Mouse (Mus musculus) liver, embryonic 11.5 days (tissue): ENCODE data around the gene Cth. TPM values are rescaled to one million over a fixed set of nuclear protein-coding genes. Genes with fewer than 3 reads are reported as not detected.
"Not testable (repeated sequence)": the region's sequence is repeated elsewhere in the genome, so short reads cannot be mapped to it uniquely, and the experiment has no call there.

Experiments
- ATAC-seq: fragments of 200-750 bp; cut with Nextera tagmentation; replicated peaks from 2 replicates; pipeline ENCODE4 v1.8.0; 2017; ENCODE audit warnings: moderate number of reproducible peaks, mild to moderate bottlenecking, moderate TSS enrichment, moderate library complexity; ENCODE audit not compliant: low FRiP score
- DNase-seq: peaks from one replicate; pipeline ENCODE4 v3.0.0-alpha.2; 2017; ENCODE audit warnings: low spot score
- H3K27ac ChIP-seq: fragments of 300-500 bp; sonication (generic); 2 replicates; pipeline ENCODE4 v1.5.1; 2014; ENCODE audit warnings: mild to moderate bottlenecking, low read depth, low read length, control low read depth
- H3K27me3 ChIP-seq: fragments of 300-500 bp; sonication (generic); replicated peaks from 2 replicates; pipeline ENCODE4 v1.6.1; 2014; ENCODE audit warnings: low read length, mixed read lengths; ENCODE audit not compliant: control insufficient read depth, insufficient read depth
- H3K36me3 ChIP-seq: fragments of 300-500 bp; sonication (generic); 2 replicates; pipeline ENCODE4 v1.6.1; 2014; ENCODE audit warnings: mild to moderate bottlenecking, low read length, moderate library complexity, mixed read lengths; ENCODE audit not compliant: control insufficient read depth, insufficient read depth
- H3K4me1 ChIP-seq: fragments of 300-500 bp; sonication (generic); replicated peaks from 2 replicates; pipeline ENCODE4 v1.6.1; 2014; ENCODE audit warnings: low read length, mixed read lengths; ENCODE audit not compliant: control insufficient read depth, insufficient read depth
- H3K4me2 ChIP-seq: fragments of 300-500 bp; sonication (generic); 2 replicates; pipeline ENCODE4 v1.6.1; 2014; ENCODE audit warnings: mild to moderate bottlenecking, control low read depth, moderate library complexity
- H3K4me3 ChIP-seq: fragments of 300-500 bp; sonication (generic); 2 replicates; pipeline ENCODE4 v1.5.1; 2014; ENCODE audit warnings: low read depth, low read length, control low read depth
- H3K9ac ChIP-seq: fragments of 300-500 bp; sonication (generic); 2 replicates; pipeline ENCODE4 v1.6.1; 2014; ENCODE audit warnings: low read depth, low read length, control low read depth
- H3K9me3 ChIP-seq: fragments of 300-500 bp; sonication (generic); 2 replicates; pipeline ENCODE4 v1.6.1; 2016; ENCODE audit warnings: low read length, inconsistent platforms, mixed read lengths; ENCODE audit not compliant: control insufficient read depth
- WGBS: fragments of 180-500 bp; shearing (Covaris S2); extraction: QIAGEN DNeasy Blood & Tissue Kit; methylation state at CpG from one replicate; pipeline ENCODE4 v1.1.7; 2014; 5-methylcytosine and 5-hydroxymethylcytosine counted together
- polyA plus RNA-seq: library from polyadenylated mRNA; unstranded; fragments of >200 nt; fragmentation: Nextera tagmentation; extraction: Ambion mirVana; gene quantifications from 2 replicates; pipeline ENCODE4 v1.2.1, GENCODE M21; 2014

Cth gene
- polyA plus RNA-seq, 1 experiment from 2014 or later: 31.6 TPM

GRCm38 (mm10) chr3:157946843-157947358 is 22.0 kb upstream of the Cth start, which contains the start of gene Ankrd13c:
Gene Ankrd13c (plus strand): TSS chr3:157947239.
- DNase-seq (peak; percentile 91), ATAC-seq (peak; percentile 94)
- peak within 1 kb of the TSS; percentile 97 for H3K4me3 ChIP-seq
- H3K4me2 ChIP-seq: peak within 1 kb of the TSS; percentile 90
- peak within 1 kb of the TSS; percentile 95 for H3K9ac ChIP-seq
- WGBS: under 1% methylated on average over 45 of the region's 45 CpGs
- H3K36me3 ChIP-seq: no peaks in the 10 kb centered on the region
- H3K9me3 ChIP-seq: no peaks in the 10 kb centered on the region
- no peaks in the 10 kb centered on the region for H3K27me3 ChIP-seq
- no peaks in the 10 kb centered on the region for H3K4me1 ChIP-seq
- peak within 1 kb of the TSS; percentile 94 for H3K27ac ChIP-seq

- H3K27me3 ChIP-seq: peaks cover 2% of the 10 kb centered on the region; the same call in 1 of the 2 replicates
- H3K4me1 ChIP-seq: no peaks in the 10 kb centered on the region
- WGBS: 51% methylated on average over 2 of the region's 2 CpGs
- H3K36me3 ChIP-seq: no peaks in the 10 kb centered on the region
- H3K4me2 ChIP-seq: no peak overlapping the region
- ATAC-seq (no peak), DNase-seq (no peak)
- H3K9ac ChIP-seq: no peak overlapping the region
- no peaks in the 10 kb centered on the region for H3K9me3 ChIP-seq
- H3K27ac ChIP-seq: no peak overlapping the region
- no peak overlapping the region for H3K4me3 ChIP-seq
Measured at GRCm38 (mm10) chr3:157938585-157938984, 13.7 kb upstream of the Cth start.

- Histone ChIP-seq H3K4me2 (no peak overlapping the region), H3K4me1 (no peaks in the 10 kb centered on the region), H3K9ac (no peak overlapping the region), H3K9me3 (no peaks in the 10 kb centered on the region), H3K36me3 (no peaks in the 10 kb centered on the region), H3K27me3 (peaks cover 2% of the 10 kb centered on the region; the same call in 1 of the 2 replicates), H3K4me3 (no peak overlapping the region), H3K27ac (no peak overlapping the region)
- WGBS: 75% methylated on average over 3 of the region's 3 CpGs
- ATAC-seq (no peak), DNase-seq (no peak)
Measured at GRCm38 (mm10) chr3:157934301-157934823, 9.5 kb upstream of the Cth start.

GRCm38 (mm10) chr3:157933223-157933622 is 8.3 kb upstream of the Cth start:
- not testable (repeated sequence) for H3K36me3 ChIP-seq, H3K9ac ChIP-seq, H3K27me3 ChIP-seq, DNase-seq, ATAC-seq, H3K4me1 ChIP-seq, H3K4me2 ChIP-seq, H3K27ac ChIP-seq, H3K9me3 ChIP-seq, H3K4me3 ChIP-seq
- 80% methylated on average over 5 of the region's 6 CpGs for WGBS

GRCm38 (mm10) chr3:157932074-157932473 is 7.2 kb upstream of the Cth start:
- Histone ChIP-seq H3K36me3 (no peaks in the 10 kb centered on the region), H3K9ac (no peak overlapping the region), H3K9me3 (no peaks in the 10 kb centered on the region), H3K4me2 (no peak overlapping the region), H3K27ac (no peak overlapping the region), H3K4me1 (no peaks in the 10 kb centered on the region), H3K27me3 (peaks cover 2% of the 10 kb centered on the region; the same call in 1 of the 2 replicates), H3K4me3 (no peak overlapping the region)
- 41% methylated on average over 3 of the region's 3 CpGs for WGBS
- ATAC-seq (no peak), DNase-seq (no peak)

GRCm38 (mm10) chr3:157931592-157931991 is 6.7 kb upstream of the Cth start:
- Histone ChIP-seq H3K27ac (no peak overlapping the region), H3K4me2 (no peak overlapping the region), H3K9me3 (no peaks in the 10 kb centered on the region), H3K4me1 (no peaks in the 10 kb centered on the region), H3K9ac (no peak overlapping the region), H3K27me3 (peaks cover 2% of the 10 kb centered on the region; the same call in 1 of the 2 replicates), H3K4me3 (no peak overlapping the region), H3K36me3 (no peaks in the 10 kb centered on the region)
- WGBS: 41% methylated on average over 3 of the region's 3 CpGs
- no peak for DNase-seq
- no peak; the same call in 1 of the 2 replicates for ATAC-seq

- no peak overlapping the region for H3K9ac ChIP-seq
- H3K4me2 ChIP-seq: no peak overlapping the region
- H3K4me1 ChIP-seq: no peaks in the 10 kb centered on the region; the same call in 1 of the 2 replicates
- DNase-seq (no peak), ATAC-seq (no peak)
- H3K9me3 ChIP-seq: no peaks in the 10 kb centered on the region
- H3K27me3 ChIP-seq: peaks cover 3% of the 10 kb centered on the region; the same call in 1 of the 2 replicates
- 73% methylated on average over 1 of the region's 1 CpGs for WGBS
- no peak overlapping the region for H3K4me3 ChIP-seq
- H3K27ac ChIP-seq: no peak overlapping the region
- H3K36me3 ChIP-seq: no peaks in the 10 kb centered on the region
Measured at GRCm38 (mm10) chr3:157929417-157929816, 4.5 kb upstream of the Cth start.

GRCm38 (mm10) chr3:157928731-157929130 is 3.9 kb upstream of the Cth start:
- Histone ChIP-seq H3K4me2 (no peak overlapping the region), H3K4me1 (no peaks in the 10 kb centered on the region; the same call in 1 of the 2 replicates), H3K27ac (no peak overlapping the region), H3K36me3 (no peaks in the 10 kb centered on the region), H3K4me3 (no peak overlapping the region), H3K27me3 (peaks cover 3% of the 10 kb centered on the region; the same call in 1 of the 2 replicates), H3K9me3 (no peaks in the 10 kb centered on the region), H3K9ac (no peak overlapping the region)
- ATAC-seq (no peak), DNase-seq (no peak)
- WGBS: 83% methylated on average over 2 of the region's 2 CpGs

GRCm38 (mm10) chr3:157926761-157927160 is 1.9 kb upstream of the Cth start:
- WGBS: 63% methylated on average over 2 of the region's 2 CpGs
- H3K4me2 ChIP-seq: no peak overlapping the region

More at GRCm38 (mm10) chr3:157926761-157927160, 1.9 kb upstream of the Cth start:
- H3K4me1 ChIP-seq: no peaks in the 10 kb centered on the region; the same call in 1 of the 2 replicates
- peaks cover 3% of the 10 kb centered on the region; the same call in 1 of the 2 replicates for H3K27me3 ChIP-seq
- H3K9ac ChIP-seq: no peak overlapping the region
- no peak for ATAC-seq
- no peak overlapping the region for H3K27ac ChIP-seq
- H3K36me3 ChIP-seq: no peaks in the 10 kb centered on the region
- no peaks in the 10 kb centered on the region for H3K9me3 ChIP-seq
- H3K4me3 ChIP-seq: no peak overlapping the region
- no peak for DNase-seq
